Mouse (Mus musculus) testis, adult 2 months (tissue): ENCODE data around the gene Mtrf1. TPM values are rescaled to one million over a fixed set of nuclear protein-coding genes. Genes with fewer than 3 reads are reported as not detected.

Experiments
- H3K27ac ChIP-seq: fragments of 200-500 bp; 2 replicates; pipeline ENCODE4 v1.5.1; 2012; ENCODE audit warnings: low read depth, low read length; ENCODE audit not compliant: control insufficient read depth, insufficient read depth
- H3K27me3 ChIP-seq: fragments of 200-500 bp; 2 replicates; pipeline ENCODE4 v1.6.1; 2012; ENCODE audit warnings: mild to moderate bottlenecking, low read length, moderate library complexity; ENCODE audit not compliant: control insufficient read depth, insufficient read depth
- H3K36me3 ChIP-seq: fragments of 200-500 bp; 2 replicates; pipeline ENCODE4 v1.6.1; 2012; ENCODE audit warnings: mild to moderate bottlenecking, low read length; ENCODE audit not compliant: control insufficient read depth, insufficient read depth
- H3K4me1 ChIP-seq: fragments of 200-500 bp; 2 replicates; pipeline ENCODE4 v1.6.1; 2012; ENCODE audit warnings: low read length; ENCODE audit not compliant: control insufficient read depth, insufficient read depth
- H3K4me3 ChIP-seq: fragments of 200-500 bp; 2 replicates; pipeline ENCODE4 v1.5.1; 2012; ENCODE audit warnings: low read depth, mild to moderate bottlenecking, low read length, moderate library complexity, mixed read lengths; ENCODE audit not compliant: control insufficient read depth
- CTCF ChIP-seq: fragments of 200-500 bp; IDR thresholded peaks from 2 replicates; pipeline ENCODE4 v1.5.1; 2012; ENCODE audit warnings: low read depth, mild to moderate bottlenecking, inconsistent platforms, low read length, moderate library complexity; ENCODE audit not compliant: control insufficient read depth, insufficient read depth, insufficient replicate concordance
- POLR2A ChIP-seq: fragments of 200-500 bp; IDR thresholded peaks from 2 replicates; pipeline ENCODE4 v1.6.1; 2012; ENCODE audit warnings: low read depth, mild to moderate bottlenecking, inconsistent platforms, low read length, moderate library complexity; ENCODE audit not compliant: control insufficient read depth
- polyA plus RNA-seq: library from polyadenylated mRNA; depleted of rRNA; stranded (reverse); fragments of >200 nt; gene quantifications from 2 replicates; pipeline ENCODE4 v1.2.3, GENCODE M21; 2012

Mtrf1 gene
- polyA plus RNA-seq, 1 experiment, result 3.5 TPM

DNA sequence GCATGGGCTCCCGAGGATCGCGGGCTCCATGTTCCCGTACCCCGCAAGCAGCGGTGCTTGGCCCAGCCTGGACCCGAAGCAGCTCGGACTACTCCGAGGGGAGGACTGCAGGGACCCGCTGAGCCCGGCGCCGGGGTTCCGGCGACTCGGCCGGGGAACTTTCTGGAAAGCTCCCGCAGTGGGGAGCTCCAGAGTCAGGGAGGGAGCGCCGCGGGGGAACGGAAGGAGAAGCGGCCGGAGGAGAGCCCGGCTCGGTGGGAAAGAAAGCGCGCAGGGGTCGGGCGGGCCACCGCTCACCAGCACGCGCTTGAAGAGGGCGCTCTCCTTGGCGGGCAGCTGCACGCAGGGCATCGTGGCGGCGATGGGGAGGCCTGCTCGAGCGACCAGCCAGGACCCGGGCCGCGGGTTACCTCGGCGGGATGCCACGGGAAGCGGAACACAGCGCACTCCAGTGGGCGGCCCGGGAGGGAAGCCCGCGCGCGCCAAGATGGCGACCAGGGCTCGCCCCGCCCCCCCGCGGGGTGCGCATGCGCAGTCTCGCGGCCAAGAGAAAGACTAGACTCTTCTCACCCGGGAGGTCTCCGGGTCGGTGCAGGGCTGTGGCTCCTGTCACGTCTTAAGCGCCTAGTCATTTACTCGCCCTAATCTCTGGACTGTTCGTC, 7.2 kb upstream of the Mtrf1 start, which contains the start of gene Naa16:
TSS of gene Naa16 (minus strand) at position 514 of the 662 bp plus-strand sequence.
- Histone ChIP-seq H3K36me3 (no peaks in the 10 kb centered on the region), H3K27ac (peak within 1 kb of the TSS; percentile 73), H3K4me1 (no peaks in the 10 kb centered on the region; the same call in 1 of the 2 replicates), H3K27me3 (no peaks in the 10 kb centered on the region), H3K4me3 (peak within 1 kb of the TSS; percentile 88)
- TF ChIP-seq POLR2A (peak; percentile 76), CTCF (no peak)

DNA sequence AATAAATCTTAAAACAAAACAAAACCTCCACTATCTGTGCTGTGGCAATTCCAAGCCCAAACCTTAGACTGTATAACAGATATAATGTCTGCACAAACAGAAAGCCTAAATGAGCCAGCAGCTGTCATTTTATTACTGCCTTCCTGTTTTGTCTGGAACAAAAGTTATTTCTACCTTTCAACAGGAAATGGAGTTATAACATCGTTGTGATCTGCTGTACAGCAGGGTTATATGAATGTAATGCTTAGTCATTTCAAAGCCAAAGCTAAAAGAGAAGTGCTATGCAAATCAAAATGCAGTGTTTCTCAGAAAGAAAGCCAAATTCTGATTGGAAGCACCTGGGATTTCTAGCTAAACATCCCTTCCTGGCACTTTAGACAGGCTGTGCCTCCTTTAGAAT, 4.3 kb upstream of the Mtrf1 start:
- no peak for TF ChIP-seq CTCF
- TF ChIP-seq POLR2A, result no peak
- Histone ChIP-seq H3K4me1 (peaks cover 2% of the 10 kb centered on the region; the same call in 1 of the 2 replicates), H3K4me3 (no peak overlapping the region), H3K27me3 (no peaks in the 10 kb centered on the region), H3K36me3 (no peaks in the 10 kb centered on the region), H3K27ac (no peak overlapping the region)

DNA sequence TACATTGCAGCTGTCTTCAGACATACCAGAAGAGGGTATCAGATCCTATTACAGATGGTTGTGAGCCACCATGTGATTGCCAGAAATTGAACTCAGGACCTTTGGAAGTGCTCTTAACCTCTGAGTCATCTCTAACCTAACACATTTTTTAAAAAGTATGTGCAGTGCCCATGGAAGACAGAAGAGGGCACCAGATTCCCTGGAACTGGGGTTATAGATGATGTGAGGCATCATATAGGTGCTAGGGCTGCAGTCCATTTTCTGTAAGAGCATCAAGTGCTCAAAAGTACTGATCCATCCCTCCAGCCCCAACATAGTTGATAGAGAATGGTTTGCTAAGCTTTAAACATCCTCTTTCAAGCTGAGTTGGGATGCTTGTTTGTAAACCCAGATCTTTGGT, 3.0 kb upstream of the Mtrf1 start:
- TF ChIP-seq CTCF (no peak; the same call in 1 of the 2 replicates), POLR2A (no peak)
- H3K36me3 ChIP-seq, result no peaks in the 10 kb centered on the region
- H3K4me1 ChIP-seq, result peaks cover 2% of the 10 kb centered on the region; the same call in 1 of the 2 replicates

DNA sequence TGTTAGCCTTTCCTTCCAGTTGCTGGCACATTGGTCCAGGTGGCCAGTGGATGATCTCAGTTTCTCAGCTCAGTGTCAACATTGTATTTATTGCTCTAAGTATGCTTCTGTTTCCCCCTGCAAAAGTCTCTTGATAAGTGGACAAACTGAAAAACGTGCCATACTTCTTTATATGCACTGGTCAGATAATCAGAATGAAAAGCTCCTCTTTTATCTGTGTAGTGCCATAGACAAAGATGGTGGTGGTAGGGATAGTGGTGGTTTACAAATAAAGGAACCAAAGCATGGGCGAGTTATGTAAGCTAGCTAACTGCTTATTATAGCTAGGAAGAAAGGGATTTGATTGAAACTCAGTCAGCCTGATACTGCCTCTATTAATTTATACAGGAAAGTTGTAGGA, 10.1 kb downstream of the Mtrf1 start:
- TF ChIP-seq POLR2A, result no peak
- TF ChIP-seq CTCF, result no peak
- Histone ChIP-seq H3K4me3 (no peak overlapping the region), H3K27ac (no peak overlapping the region), H3K27me3 (no peaks in the 10 kb centered on the region), H3K4me1 (no peaks in the 10 kb centered on the region), H3K36me3 (no peaks in the 10 kb centered on the region; the same call in 1 of the 2 replicates)

More for the DNA sequence above, 3.0 kb upstream of the Mtrf1 start:
- Histone ChIP-seq H3K27ac (no peak overlapping the region), H3K27me3 (no peaks in the 10 kb centered on the region), H3K4me3 (no peak overlapping the region)

DNA sequence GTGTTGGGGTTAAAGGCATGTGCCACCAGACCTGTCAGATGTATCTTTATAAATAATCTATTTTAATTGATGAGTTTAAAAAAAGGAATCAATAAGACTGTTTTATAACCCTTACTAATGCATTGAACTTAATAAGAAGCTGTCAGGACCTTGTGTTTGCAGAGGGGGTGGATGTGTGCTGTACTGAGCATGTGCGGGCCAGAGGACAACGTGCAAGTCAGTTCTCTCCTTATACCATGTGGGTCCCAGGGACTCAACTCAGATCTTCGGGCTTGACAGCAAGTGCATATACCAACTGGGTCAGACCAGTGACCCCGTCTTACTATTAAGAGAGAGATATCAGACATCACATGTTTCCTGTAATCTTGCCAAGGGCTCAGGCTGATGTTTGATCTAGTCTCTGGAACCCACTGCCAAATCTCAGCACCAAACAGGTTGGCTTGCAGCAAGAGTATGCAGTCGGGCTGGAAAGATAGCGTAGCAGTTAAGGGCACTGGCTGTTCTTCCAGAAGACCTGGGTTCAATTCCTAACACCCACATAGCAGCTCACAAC, 11.8 kb downstream of the Mtrf1 start:
- Histone ChIP-seq H3K36me3 (peaks cover 1% of the 10 kb centered on the region; the same call in 1 of the 2 replicates), H3K27me3 (no peaks in the 10 kb centered on the region), H3K4me3 (no peak overlapping the region), H3K4me1 (no peaks in the 10 kb centered on the region), H3K27ac (no peak overlapping the region)
- TF ChIP-seq CTCF (no peak), POLR2A (no peak)

DNA sequence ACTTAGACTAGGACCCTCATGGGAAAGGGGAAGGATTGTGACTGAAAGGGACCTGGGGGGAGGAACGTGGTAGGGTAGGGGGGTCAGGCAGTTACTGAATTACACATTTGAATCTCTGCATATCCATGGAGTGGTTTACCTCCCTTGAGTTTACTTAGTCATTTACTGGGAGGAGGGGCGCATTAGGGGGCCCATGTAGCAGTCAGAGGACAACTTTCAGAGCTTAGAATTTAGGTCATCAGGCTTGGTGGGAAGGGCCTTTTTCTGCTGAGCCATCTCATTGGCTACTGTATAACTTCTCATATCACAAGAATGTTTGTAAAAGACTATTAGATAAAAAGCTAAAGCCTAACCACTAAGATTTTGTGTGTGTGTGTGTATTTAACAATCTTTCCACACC, 13.1 kb downstream of the Mtrf1 start:
- H3K27ac ChIP-seq, result no peak overlapping the region
- H3K27me3 ChIP-seq, result no peaks in the 10 kb centered on the region
- H3K4me3 ChIP-seq, result no peak overlapping the region

DNA sequence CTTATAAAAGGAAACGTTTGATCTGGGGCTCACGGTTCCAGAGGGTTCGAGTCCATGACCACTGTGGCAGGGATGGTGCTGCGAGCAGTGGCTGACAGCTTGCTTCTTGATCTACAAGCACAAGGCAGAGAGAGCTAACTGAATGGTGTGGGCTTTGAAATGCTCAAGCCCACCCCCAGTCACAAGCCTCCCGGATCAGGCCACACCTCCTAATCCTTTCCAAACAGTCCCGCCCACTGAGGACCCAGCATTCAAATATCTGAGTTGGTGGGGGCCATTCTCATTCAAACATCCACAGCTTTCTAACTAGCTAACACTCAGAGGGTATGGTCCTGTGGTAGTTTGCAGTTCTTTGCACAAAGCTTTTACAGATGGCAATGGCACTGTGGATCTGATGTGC, 15.5 kb downstream of the Mtrf1 start:
- H3K27ac ChIP-seq, result no peak overlapping the region
- H3K36me3 ChIP-seq, result peaks cover 1% of the 10 kb centered on the region; the same call in 1 of the 2 replicates
- no peak for TF ChIP-seq CTCF
- TF ChIP-seq POLR2A, result no peak
- no peaks in the 10 kb centered on the region for H3K4me1 ChIP-seq
- no peak overlapping the region for H3K4me3 ChIP-seq
- no peaks in the 10 kb centered on the region for H3K27me3 ChIP-seq

More for the DNA sequence above, 13.1 kb downstream of the Mtrf1 start:
- H3K4me1 ChIP-seq, result no peaks in the 10 kb centered on the region
- TF ChIP-seq CTCF, result no peak
- TF ChIP-seq POLR2A, result no peak
- H3K36me3 ChIP-seq, result peaks cover 1% of the 10 kb centered on the region; the same call in 1 of the 2 replicates
